Comparison of ENCODE assay signal across 8 mouse cellular contexts in the genomic region with DNA sequence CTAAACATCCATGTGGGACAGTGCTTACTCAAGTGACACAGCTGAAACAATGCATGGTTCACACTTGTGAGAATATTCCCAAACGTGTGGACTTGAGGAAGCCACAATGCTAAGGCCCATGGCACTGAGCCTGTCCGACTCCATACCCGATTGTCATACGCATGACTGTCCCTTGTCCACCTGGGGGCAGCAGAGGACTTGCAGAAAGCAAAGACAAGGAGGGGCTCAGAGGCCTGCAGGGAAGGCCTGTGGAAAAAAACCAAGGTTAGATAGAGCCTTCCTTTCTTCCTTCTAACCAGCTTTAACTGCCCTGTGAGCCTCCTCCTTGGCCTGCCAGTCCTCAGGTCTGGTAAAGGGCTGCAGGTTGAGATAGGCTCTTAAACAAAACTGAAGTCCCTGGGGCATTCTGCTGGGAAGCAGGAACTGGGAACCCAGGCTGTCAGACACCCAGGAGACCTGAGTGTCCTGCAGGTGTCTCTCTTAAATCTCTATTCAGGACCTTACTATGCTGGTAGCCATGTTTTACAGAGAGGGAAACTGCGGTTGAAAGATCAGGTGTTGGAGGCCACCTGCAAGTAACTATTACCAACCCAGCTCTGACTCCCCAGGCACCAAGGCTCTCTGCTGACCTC. TPM values are rescaled to one million over a fixed set of nuclear protein-coding genes. Genes with fewer than 3 reads are reported as not detected.
DNase-seq lines count a peak whose midpoint lies in the region; ATAC-seq lines count a peak whose summit lies in the region.

No protein-coding gene starts in this region.

- H3K9ac ChIP-seq in forebrain, embryonic 12.5 days = no peak overlapping the region
- 0 out of 2 replicates have a peak overlapping the region, but pooled peaks have one; percentile 23 for H3K9ac ChIP-seq in heart, embryonic 16.5 days (ENCODE audit: low read length)
- H3K9ac ChIP-seq in liver, embryonic 12.5 days = no peak overlapping the region
- H3K9ac ChIP-seq in neural tube, embryonic 15.5 days (replicated peaks) = no peak overlapping the region

- no peak overlapping the region for H3K4me3 ChIP-seq in forebrain, embryonic 12.5 days (replicated peaks)
- H3K4me3 ChIP-seq in heart, embryonic 16.5 days (ENCODE audit: low read length) = no peak overlapping the region
- H3K4me3 ChIP-seq in liver, embryonic 12.5 days = no peak overlapping the region
- H3K4me3 ChIP-seq in neural tube, embryonic 15.5 days (replicated peaks) = no peak overlapping the region

- H3K9me3 ChIP-seq in forebrain, embryonic 12.5 days = no peaks in the 10 kb centered on the region
- H3K9me3 ChIP-seq in heart, embryonic 16.5 days (replicated peaks; ENCODE audit: control insufficient read depth, low read length) = no peaks in the 10 kb centered on the region
- no peaks in the 10 kb centered on the region for H3K9me3 ChIP-seq in liver, embryonic 12.5 days (replicated peaks)
- H3K9me3 ChIP-seq in neural tube, embryonic 15.5 days (replicated peaks) = no peaks in the 10 kb centered on the region

- H3K4me1 ChIP-seq in forebrain, embryonic 12.5 days = no peaks in the 10 kb centered on the region
- H3K4me1 ChIP-seq in heart, embryonic 16.5 days (ENCODE audit: control insufficient read depth, insufficient read depth, low read length) = no peaks in the 10 kb centered on the region
- 0 out of 2 replicates have a peak, but pooled peaks cover 5% of the 10 kb centered on the region for H3K4me1 ChIP-seq in liver, embryonic 12.5 days
- peaks cover 3% of the 10 kb centered on the region; the same call in 1 of the 2 replicates for H3K4me1 ChIP-seq in neural tube, embryonic 15.5 days

- no peaks in the 10 kb centered on the region for H3K27me3 ChIP-seq in forebrain, embryonic 12.5 days
- H3K27me3 ChIP-seq in heart, embryonic 16.5 days (ENCODE audit: control insufficient read depth, insufficient read depth, low read length) = no peaks in the 10 kb centered on the region
- H3K27me3 ChIP-seq in liver, embryonic 12.5 days (replicated peaks) = no peaks in the 10 kb centered on the region
- H3K27me3 ChIP-seq in neural tube, embryonic 15.5 days (replicated peaks) = no peaks in the 10 kb centered on the region

- peak; percentile 89 for ATAC-seq in forebrain, embryonic 12.5 days (ENCODE audit: low FRiP score)
- peak; percentile 72 for ATAC-seq in heart, embryonic 16.5 days (replicated peaks; ENCODE audit: extremely low read depth, insufficient read depth, low FRiP score)
- ATAC-seq in liver, embryonic 12.5 days = 0 out of 2 replicates have a peak, but pooled peaks have one; percentile 25
- ATAC-seq in neural tube, embryonic 15.5 days (ENCODE audit: low FRiP score) = peak; percentile 89

- no peak overlapping the region for H3K4me2 ChIP-seq in forebrain, embryonic 12.5 days
- H3K4me2 ChIP-seq in heart, embryonic 16.5 days (ENCODE audit: low read depth, low read length) = no peak overlapping the region
- H3K4me2 ChIP-seq in liver, embryonic 12.5 days = no peak overlapping the region
- H3K4me2 ChIP-seq in neural tube, embryonic 15.5 days = no peak overlapping the region

- DNase-seq in B cell, adult 2 months = peak; percentile 70
- DNase-seq in c-Kit-positive CD71-negative TER-119-negative erythroid progenitor cells, embryonic 14.5 days (ENCODE audit: low read depth) = peak; percentile 65
- DNase-seq in kidney, postnatal 25 days = peak; percentile 94 to 95
- peak; percentile 96 for DNase-seq in testis, postnatal 10 days (ENCODE audit: low spot score)

- WGBS in forebrain, embryonic 12.5 days = 21% methylated on average over 5 of the region's 5 CpGs
- 15% methylated on average over 5 of the region's 5 CpGs for WGBS in heart, embryonic 16.5 days
- WGBS in liver, embryonic 12.5 days (ENCODE audit: insufficient replicate concordance) = 13% methylated on average over 5 of the region's 5 CpGs
- WGBS in neural tube, embryonic 15.5 days = 23% methylated on average over 5 of the region's 5 CpGs

- no peaks in the 10 kb centered on the region for H3K36me3 ChIP-seq in forebrain, embryonic 12.5 days (replicated peaks)
- H3K36me3 ChIP-seq in heart, embryonic 16.5 days (ENCODE audit: control insufficient read depth, insufficient read depth) = no peaks in the 10 kb centered on the region
- H3K36me3 ChIP-seq in liver, embryonic 12.5 days = no peaks in the 10 kb centered on the region
- H3K36me3 ChIP-seq in neural tube, embryonic 15.5 days = no peaks in the 10 kb centered on the region

- H3K27ac ChIP-seq in forebrain, embryonic 12.5 days = no peak overlapping the region
- H3K27ac ChIP-seq in heart, embryonic 16.5 days (ENCODE audit: low read length) = no peak overlapping the region
- H3K27ac ChIP-seq in liver, embryonic 12.5 days = 0 out of 2 replicates have a peak overlapping the region, but pooled peaks have one; percentile 6
- no peak overlapping the region for H3K27ac ChIP-seq in neural tube, embryonic 15.5 days (replicated peaks)

RNA-seq across cellular contexts. Expression of a gene that starts 4.5 kb away (rescaled TPM):
- polyA plus RNA-seq in forebrain, embryonic 12.5 days (2016; fragmentation: Nextera tagmentation; extraction: Ambion mirVana) = not detected in 2 replicates
- 1.5 TPM in 2 replicates for polyA plus RNA-seq in heart, embryonic 16.5 days (2015; fragmentation: Nextera tagmentation; extraction: Ambion mirVana)
- 586 and 615 TPM in 2 replicates for polyA plus RNA-seq in liver, embryonic 12.5 days (2016; fragmentation: Nextera tagmentation; extraction: Ambion mirVana)
- polyA plus RNA-seq in neural tube, embryonic 15.5 days (2015; fragmentation: Nextera tagmentation; extraction: Ambion mirVana) = 0.28 and 3.2 TPM in 2 replicates

RNA-seq across cellular contexts. Expression of a gene that starts 12.9 kb away (rescaled TPM):
- not detected in 2 replicates for polyA plus RNA-seq in forebrain, embryonic 12.5 days (2016; fragmentation: Nextera tagmentation; extraction: Ambion mirVana)
- 0.11 and 0.44 TPM in 2 replicates for polyA plus RNA-seq in heart, embryonic 16.5 days (2015; fragmentation: Nextera tagmentation; extraction: Ambion mirVana)
- 7.1 and 7.2 TPM in 2 replicates for polyA plus RNA-seq in liver, embryonic 12.5 days (2016; fragmentation: Nextera tagmentation; extraction: Ambion mirVana)
- 0.05 and 8.4 TPM in 2 replicates for polyA plus RNA-seq in neural tube, embryonic 15.5 days (2015; fragmentation: Nextera tagmentation; extraction: Ambion mirVana)

RNA-seq across cellular contexts. Expression of a gene that starts 54.7 kb away (rescaled TPM):
- polyA plus RNA-seq in forebrain, embryonic 12.5 days (2016; fragmentation: Nextera tagmentation; extraction: Ambion mirVana) = 3.7 and 4.1 TPM in 2 replicates
- 3.0 and 4.5 TPM in 2 replicates for polyA plus RNA-seq in heart, embryonic 16.5 days (2015; fragmentation: Nextera tagmentation; extraction: Ambion mirVana)
- polyA plus RNA-seq in liver, embryonic 12.5 days (2016; fragmentation: Nextera tagmentation; extraction: Ambion mirVana) = 2.3 and 2.7 TPM in 2 replicates
- 2.8 and 4.5 TPM in 2 replicates for polyA plus RNA-seq in neural tube, embryonic 15.5 days (2015; fragmentation: Nextera tagmentation; extraction: Ambion mirVana)

Comparison
In these comparisons a context has a peak if more than half of its experiments do, and no peak if none do; other contexts are left out.
1. ATAC-seq: peak in every context shown above with its lines; median percentile 89 in forebrain, embryonic 12.5 days; 89 in neural tube, embryonic 15.5 days; 72 in heart, embryonic 16.5 days; 25 in liver, embryonic 12.5 days.
2. RNA of a gene that starts 4.5 kb away (polyA plus RNA-seq): 586 to 615 TPM in liver, embryonic 12.5 days; 1.5 TPM in heart, embryonic 16.5 days, 0.28 to 3.2 TPM in neural tube, embryonic 15.5 days and not detected in forebrain, embryonic 12.5 days; every median in the first group is over 100 times any median in the second.
3. Peak in every context shown above with its lines, with median percentiles within 50 percentile points of each other: DNase-seq.